In the genomic region with DNA sequence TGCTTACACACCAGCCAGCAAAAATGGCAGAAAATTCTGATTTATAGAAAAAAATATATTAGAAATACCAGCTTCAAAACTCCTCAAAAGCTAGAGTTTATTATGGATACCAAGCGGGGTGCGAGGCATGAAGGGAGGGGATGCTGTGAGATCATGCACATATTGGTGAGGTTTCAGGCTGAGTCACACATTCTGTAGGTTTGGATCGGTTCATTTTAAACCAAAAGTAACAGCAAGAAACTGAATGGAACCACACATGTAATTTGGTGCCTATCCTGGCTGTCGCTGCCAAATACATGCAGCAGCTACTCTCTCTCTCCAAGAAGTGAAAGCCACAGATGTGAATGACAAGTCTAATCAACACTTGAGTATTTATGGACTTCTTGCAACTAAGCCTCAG, we compare ENCODE assay signal across 18 mouse cellular contexts.
DNase-seq lines count a peak whose midpoint lies in the region; ATAC-seq and TF ChIP-seq lines count a peak whose summit lies in the region.
"Had no signal": no experiment of that assay in that cellular context is flagged by ENCODE, and none has a peak within 500 bp of the region (broad histone marks: within the 10 kb centered on the region; RNA-seq: fewer than 3 reads in every experiment).

No protein-coding gene starts in this region.

- H3K9ac ChIP-seq in forebrain, embryonic 13.5 days = no peak overlapping the region
- H3K9ac ChIP-seq in forebrain, postnatal 0 days = no peak overlapping the region
- H3K9ac ChIP-seq in forebrain, embryonic 16.5 days (replicated peaks; ENCODE audit: low read depth, low read length) = no peak overlapping the region
- no peak overlapping the region for H3K9ac ChIP-seq in forebrain, embryonic 15.5 days (replicated peaks)
- no peak overlapping the region for H3K9ac ChIP-seq in limb, embryonic 15.5 days
- H3K9ac ChIP-seq: embryonic facial prominence, embryonic 13.5 days; forebrain, embryonic 12.5 days had no signal

- ATAC-seq in forebrain, embryonic 13.5 days = peak; percentile 57; the same call in 1 of the 2 replicates
- no peak for ATAC-seq in forebrain, postnatal 0 days
- peak; percentile 53; the same call in 1 of the 2 replicates for ATAC-seq in forebrain, embryonic 16.5 days
- no peak for ATAC-seq in forebrain, embryonic 15.5 days (replicated peaks)
- no peak for ATAC-seq in limb, embryonic 15.5 days (ENCODE audit: insufficient number of reproducible peaks, low FRiP score, low TSS enrichment, low read depth)
- no peak for ATAC-seq in cerebellum, adult (ENCODE audit: insufficient number of reproducible peaks, low FRiP score, low TSS enrichment)

- no peaks in the 10 kb centered on the region for H3K9me3 ChIP-seq in forebrain, embryonic 13.5 days (replicated peaks)
- H3K9me3 ChIP-seq in forebrain, postnatal 0 days (ENCODE audit: low read length) = no peaks in the 10 kb centered on the region
- no peaks in the 10 kb centered on the region for H3K9me3 ChIP-seq in forebrain, embryonic 16.5 days (ENCODE audit: control insufficient read depth, low read length)
- no peaks in the 10 kb centered on the region for H3K9me3 ChIP-seq in forebrain, embryonic 15.5 days
- H3K9me3 ChIP-seq in limb, embryonic 15.5 days = no peaks in the 10 kb centered on the region
- no peaks in the 10 kb centered on the region for H3K9me3 ChIP-seq in limb, embryonic 10.5 days (replicated peaks)
- H3K9me3 ChIP-seq: embryonic facial prominence, embryonic 13.5 days; forebrain, embryonic 12.5 days had no signal

- no peaks in the 10 kb centered on the region for H3K27me3 ChIP-seq in forebrain, embryonic 13.5 days
- H3K27me3 ChIP-seq in forebrain, postnatal 0 days (ENCODE audit: insufficient read depth, low read length) = no peaks in the 10 kb centered on the region
- no peaks in the 10 kb centered on the region for H3K27me3 ChIP-seq in forebrain, embryonic 16.5 days (replicated peaks; ENCODE audit: control insufficient read depth, insufficient read depth, low read length)
- H3K27me3 ChIP-seq in forebrain, embryonic 15.5 days = no peaks in the 10 kb centered on the region
- H3K27me3 ChIP-seq in limb, embryonic 15.5 days = no peaks in the 10 kb centered on the region
- H3K27me3 ChIP-seq in limb, embryonic 10.5 days (ENCODE audit: low read depth, poor library complexity, severe bottlenecking) = no peaks in the 10 kb centered on the region
- H3K27me3 ChIP-seq: embryonic facial prominence, embryonic 13.5 days; forebrain, embryonic 12.5 days had no signal

- H3K4me2 ChIP-seq in forebrain, embryonic 13.5 days = no peak overlapping the region
- H3K4me2 ChIP-seq in forebrain, postnatal 0 days (ENCODE audit: low read depth) = no peak overlapping the region
- no peak overlapping the region for H3K4me2 ChIP-seq in forebrain, embryonic 16.5 days (ENCODE audit: low read length)
- no peak overlapping the region for H3K4me2 ChIP-seq in forebrain, embryonic 15.5 days (replicated peaks)
- H3K4me2 ChIP-seq in limb, embryonic 15.5 days = no peak overlapping the region
- H3K4me2 ChIP-seq: embryonic facial prominence, embryonic 13.5 days; forebrain, embryonic 12.5 days had no signal

- H3K27ac ChIP-seq in forebrain, embryonic 13.5 days = no peak overlapping the region
- no peak overlapping the region for H3K27ac ChIP-seq in forebrain, postnatal 0 days (ENCODE audit: low read depth, low read length)
- H3K27ac ChIP-seq in forebrain, embryonic 16.5 days (ENCODE audit: low read length) = no peak overlapping the region
- H3K27ac ChIP-seq in forebrain, embryonic 15.5 days (replicated peaks) = no peak overlapping the region
- H3K27ac ChIP-seq in limb, embryonic 15.5 days = peak overlapping the region; percentile 29; the same call in 1 of the 2 replicates
- H3K27ac ChIP-seq in limb, embryonic 10.5 days = no peak overlapping the region
- H3K27ac ChIP-seq: embryonic facial prominence, embryonic 13.5 days; forebrain, embryonic 12.5 days had no signal

- no peak for DNase-seq in forebrain, postnatal 0 days
- no peak for DNase-seq in limb, embryonic 10.5 days (ENCODE audit: low spot score)
- DNase-seq in brain, embryonic 14.5 days (ENCODE audit: low read depth) = peak; percentile 43
- DNase-seq: adrenal gland, adult 2 months; adrenal gland, postnatal 10 days; adrenal gland, postnatal 25 days; cerebellum, adult 11-12 months; cerebellum, adult 2 months; cerebellum, adult 9-10 months; cerebellum, postnatal 10 days; cerebellum, postnatal 25 days had no signal

- TF ChIP-seq CTCF in forebrain, postnatal 0 days (IDR thresholded peaks at IDR 0.05; ENCODE audit: low read depth) = no peak
- no peak for TF ChIP-seq CTCF in brain, embryonic 14.5 days (IDR thresholded peaks at IDR 0.05; ENCODE audit: borderline replicate concordance, extremely low read depth, insufficient read depth, insufficient read length)

- peaks cover 18% of the 10 kb centered on the region for H3K36me3 ChIP-seq in forebrain, embryonic 13.5 days (ENCODE audit: poor library complexity, severe bottlenecking)
- H3K36me3 ChIP-seq in forebrain, postnatal 0 days (ENCODE audit: insufficient read depth) = 0 out of 2 replicates have a peak, but pooled peaks cover 3% of the 10 kb centered on the region
- H3K36me3 ChIP-seq in forebrain, embryonic 16.5 days (ENCODE audit: control insufficient read depth, insufficient read depth) = peaks cover 2% of the 10 kb centered on the region; the same call in 1 of the 2 replicates
- H3K36me3 ChIP-seq in forebrain, embryonic 15.5 days = no peaks in the 10 kb centered on the region; the same call in 1 of the 2 replicates
- peaks cover 11% of the 10 kb centered on the region for H3K36me3 ChIP-seq in limb, embryonic 15.5 days
- H3K36me3 ChIP-seq in limb, embryonic 10.5 days = peaks cover 5% of the 10 kb centered on the region; the same call in 1 of the 2 replicates

- WGBS in forebrain, embryonic 13.5 days = 92% methylated on average over 4 of the region's 4 CpGs
- 79% methylated on average over 4 of the region's 4 CpGs for WGBS in forebrain, postnatal 0 days
- 83% methylated on average over 4 of the region's 4 CpGs for WGBS in forebrain, embryonic 16.5 days
- WGBS in forebrain, embryonic 15.5 days = 79% methylated on average over 4 of the region's 4 CpGs
- 79% methylated on average over 4 of the region's 4 CpGs for WGBS in limb, embryonic 15.5 days
- 94% methylated on average over 4 of the region's 4 CpGs for WGBS in limb, embryonic 10.5 days

- H3K4me1 ChIP-seq in forebrain, embryonic 13.5 days = no peaks in the 10 kb centered on the region; the same call in 1 of the 2 replicates
- no peaks in the 10 kb centered on the region for H3K4me1 ChIP-seq in forebrain, postnatal 0 days (ENCODE audit: insufficient read depth)
- H3K4me1 ChIP-seq in forebrain, embryonic 16.5 days (replicated peaks; ENCODE audit: control insufficient read depth, insufficient read depth, low read length) = no peaks in the 10 kb centered on the region; the same call in 1 of the 2 replicates
- no peaks in the 10 kb centered on the region for H3K4me1 ChIP-seq in forebrain, embryonic 15.5 days
- peaks cover 9% of the 10 kb centered on the region; the same call in 1 of the 2 replicates for H3K4me1 ChIP-seq in limb, embryonic 15.5 days
- H3K4me1 ChIP-seq in limb, embryonic 10.5 days = no peaks in the 10 kb centered on the region
- H3K4me1 ChIP-seq: embryonic facial prominence, embryonic 13.5 days; forebrain, embryonic 12.5 days had no signal

- no peak overlapping the region for H3K4me3 ChIP-seq in forebrain, embryonic 13.5 days
- H3K4me3 ChIP-seq in forebrain, postnatal 0 days (ENCODE audit: low read depth, low read length) = no peak overlapping the region
- no peak overlapping the region for H3K4me3 ChIP-seq in forebrain, embryonic 16.5 days (replicated peaks; ENCODE audit: low read length)
- no peak overlapping the region for H3K4me3 ChIP-seq in forebrain, embryonic 15.5 days
- no peak overlapping the region for H3K4me3 ChIP-seq in limb, embryonic 15.5 days
- H3K4me3 ChIP-seq in limb, embryonic 10.5 days = no peak overlapping the region
- H3K4me3 ChIP-seq: embryonic facial prominence, embryonic 13.5 days; forebrain, embryonic 12.5 days had no signal

- no peak for TF ChIP-seq POLR2A in brain, embryonic 14.5 days (IDR thresholded peaks at IDR 0.05; ENCODE audit: borderline replicate concordance, extremely low read depth, insufficient read depth, insufficient read length, poor library complexity, severe bottlenecking)

Comparison
In these comparisons a context has a peak if more than half of its experiments do, and no peak if none do; other contexts are left out.
1. ATAC-seq: peak in forebrain, embryonic 13.5 days (single experiment) and forebrain, embryonic 16.5 days (single experiment); none in forebrain, postnatal 0 days (single experiment), forebrain, embryonic 15.5 days (single experiment), limb, embryonic 15.5 days (single experiment) and cerebellum, adult (single experiment).